Mouse (Mus musculus) v-Abl transformed pro-B cells (cell line): ENCODE data around the gene Ube2j2.

Experiments used
- in situ Hi-C, 2 experiments: fragments of 400-800 bp; cut with MboI; formaldehyde crosslinking; loops; one replicate each; pipeline ENCODE4 v1.15.1; 2025; ENCODE audit not compliant: unreplicated experiment in 2 of 2

Gene Ube2j2

GRCm38 (mm10) chr4:155943534-155944249, at the start of gene Ube2j2:
Ube2j2 (plus strand) TSS chr4:155943831.
- in situ Hi-C loops: loop anchor here (5.0 to 25.0 kb wide), 3 partner anchors 51 to 1806 kb away; partner anchors contain the start of genes Acap3 (in 1 of the 2), Aurkaip1 (in 1 of the 2), Mxra8 (in 1 of the 2) and Pusl1 (in 1 of the 2)

- in situ Hi-C loops: loop anchor here in 1 of 2 experiments (5.0 kb wide), 1 partner anchor 48 kb away; the partner anchor contains the start of gene Ube2j2
These were observed 49.2 kb upstream of the Ube2j2 start for GRCm38 (mm10) chr4:155894311-155894881.

GRCm38 (mm10) chr4:155895216-155895615, 48.4 kb upstream of the Ube2j2 start:
- in situ Hi-C loops: no loop called here

GRCm38 (mm10) chr4:155895826-155896225, 47.8 kb upstream of the Ube2j2 start:
- in situ Hi-C loops: no loop called here

GRCm38 (mm10) chr4:155896461-155896860, 47.2 kb upstream of the Ube2j2 start:
- in situ Hi-C loops: no loop called here

GRCm38 (mm10) chr4:155898318-155898717, 45.3 kb upstream of the Ube2j2 start:
- in situ Hi-C loops: no loop called here

- in situ Hi-C loops: no loop called here
These were observed 44.3 kb upstream of the Ube2j2 start for GRCm38 (mm10) chr4:155899355-155899754.

GRCm38 (mm10) chr4:155901205-155901604, 42.4 kb upstream of the Ube2j2 start:
- in situ Hi-C loops: no loop called here

GRCm38 (mm10) chr4:155903246-155903645, 40.4 kb upstream of the Ube2j2 start:
- in situ Hi-C loops: no loop called here

- in situ Hi-C loops: no loop called here
These were observed 39.1 kb upstream of the Ube2j2 start for GRCm38 (mm10) chr4:155904318-155905102.

- in situ Hi-C loops: no loop called here
These were observed 38.0 kb upstream of the Ube2j2 start for GRCm38 (mm10) chr4:155905634-155906033.

GRCm38 (mm10) chr4:155906125-155906524, 37.5 kb upstream of the Ube2j2 start:
- in situ Hi-C loops: no loop called here

- in situ Hi-C loops: no loop called here
These were observed 36.6 kb upstream of the Ube2j2 start for GRCm38 (mm10) chr4:155907003-155907402.

GRCm38 (mm10) chr4:155908281-155908680, 35.4 kb upstream of the Ube2j2 start:
- in situ Hi-C loops: no loop called here

GRCm38 (mm10) chr4:155908751-155909150, 34.9 kb upstream of the Ube2j2 start:
- in situ Hi-C loops: no loop called here

GRCm38 (mm10) chr4:155932031-155932430, 11.6 kb upstream of the Ube2j2 start:
- in situ Hi-C loops: loop anchor here in 1 of 2 experiments (25.0 kb wide), 1 partner anchor 1795 kb away; the partner anchor contains the start of genes Trp73 and Wrap73

GRCm38 (mm10) chr4:155943049-155943452, 580 bp upstream of the Ube2j2 start:
- in situ Hi-C loops: loop anchor here (5.0 to 25.0 kb wide), 3 partner anchors 51 to 1806 kb away; partner anchors contain the start of genes Acap3 (in 1 of the 2), Aurkaip1 (in 1 of the 2), Mxra8 (in 1 of the 2) and Pusl1 (in 1 of the 2)

GRCm38 (mm10) chr4:155944271-155944670, 640 bp downstream of the Ube2j2 start:
- in situ Hi-C loops: loop anchor here (5.0 to 25.0 kb wide), 3 partner anchors 52 to 1807 kb away; partner anchors contain the start of genes Acap3 (in 1 of the 2), Aurkaip1 (in 1 of the 2), Mxra8 (in 1 of the 2) and Pusl1 (in 1 of the 2)

- in situ Hi-C loops: loop anchor here (5.0 to 25.0 kb wide), 3 partner anchors 112 to 1810 kb away; partner anchors contain the start of genes Aurkaip1 (in 2 of the 2), Mxra8 (in 1 of the 2), Trp73 (in 1 of the 2) and Wrap73 (in 1 of the 2)
These were observed 3.5 kb downstream of the Ube2j2 start for GRCm38 (mm10) chr4:155947094-155947493.

- in situ Hi-C loops: loop anchor here in 1 of 2 experiments (5.0 kb wide), 1 partner anchor 147 kb away; no protein-coding TSS in a partner anchor
These were observed 11.9 kb downstream of the Ube2j2 start for GRCm38 (mm10) chr4:155955491-155955890.
